Comparison of ENCODE assay signal across 8 mouse cellular contexts in genomic region chr10:111335517-111336352, GRCm38 (mm10). TPM values are rescaled to one million over a fixed set of nuclear protein-coding genes. Genes with fewer than 3 reads are reported as not detected.
DNase-seq lines count a peak whose midpoint lies in the region; ATAC-seq and TF ChIP-seq lines count a peak whose summit lies in the region.

No protein-coding gene starts in this region.

- H3K36me3 ChIP-seq in testis, adult 2 months (ENCODE audit: control insufficient read depth, insufficient read depth, low read length): no peaks in the 10 kb centered on the region
- no peaks in the 10 kb centered on the region for H3K36me3 ChIP-seq in heart, embryonic 15.5 days
- no peaks in the 10 kb centered on the region for H3K36me3 ChIP-seq in limb, embryonic 11.5 days (ENCODE audit: control insufficient read depth, insufficient read depth, low read length)
- no peaks in the 10 kb centered on the region for H3K36me3 ChIP-seq in midbrain, embryonic 14.5 days (ENCODE audit: control insufficient read depth, insufficient read depth, low read length)

- H3K27me3 ChIP-seq in testis, adult 2 months (ENCODE audit: control insufficient read depth, insufficient read depth, low read length): no peaks in the 10 kb centered on the region
- H3K27me3 ChIP-seq in heart, embryonic 15.5 days: no peaks in the 10 kb centered on the region
- H3K27me3 ChIP-seq in limb, embryonic 11.5 days (ENCODE audit: control insufficient read depth, insufficient read depth, low read length): no peaks in the 10 kb centered on the region
- no peaks in the 10 kb centered on the region for H3K27me3 ChIP-seq in midbrain, embryonic 14.5 days (ENCODE audit: control insufficient read depth, insufficient read depth, low read length)

- peaks cover 3% of the 10 kb centered on the region; the same call in 1 of the 2 replicates for H3K4me1 ChIP-seq in testis, adult 2 months (ENCODE audit: control insufficient read depth, insufficient read depth, low read length)
- H3K4me1 ChIP-seq in heart, embryonic 15.5 days (replicated peaks): peaks cover 9% of the 10 kb centered on the region
- H3K4me1 ChIP-seq in limb, embryonic 11.5 days (ENCODE audit: control insufficient read depth, insufficient read depth, low read length): no peaks in the 10 kb centered on the region
- no peaks in the 10 kb centered on the region for H3K4me1 ChIP-seq in midbrain, embryonic 14.5 days (ENCODE audit: control insufficient read depth, insufficient read depth, low read length)

- H3K27ac ChIP-seq in testis, adult 2 months (ENCODE audit: control insufficient read depth, insufficient read depth, low read depth, low read length): no peak overlapping the region
- H3K27ac ChIP-seq in heart, embryonic 15.5 days: no peak overlapping the region
- no peak overlapping the region for H3K27ac ChIP-seq in limb, embryonic 11.5 days (replicated peaks; ENCODE audit: low read depth, low read length)
- H3K27ac ChIP-seq in midbrain, embryonic 14.5 days (replicated peaks; ENCODE audit: low read depth, low read length): no peak overlapping the region

- peak overlapping the region; percentile 14 for H3K4me3 ChIP-seq in testis, adult 2 months (ENCODE audit: control insufficient read depth, low read depth, low read length)
- peak overlapping the region; percentile 34 for H3K4me3 ChIP-seq in heart, embryonic 15.5 days
- H3K4me3 ChIP-seq in limb, embryonic 11.5 days (ENCODE audit: low read depth, low read length): no peak overlapping the region
- H3K4me3 ChIP-seq in midbrain, embryonic 14.5 days (replicated peaks; ENCODE audit: low read depth, low read length): no peak overlapping the region

- no peak for DNase-seq in testis, postnatal 10 days (ENCODE audit: low spot score)
- DNase-seq in limb, embryonic 11.5 days (ENCODE audit: low spot score): peak; percentile 61
- peak; percentile 60 for DNase-seq in midbrain, embryonic 14.5 days
- DNase-seq in T-cell, adult 2 months (ENCODE audit: low spot score): no peak
- DNase-seq in right cerebral cortex, postnatal 14 days: no peak
- DNase-seq in frontal cortex, postnatal 10 days (ENCODE audit: low spot score in 2 of 2): no peak

- no peak for ATAC-seq in heart, embryonic 15.5 days (replicated peaks; ENCODE audit: insufficient number of reproducible peaks, insufficient read depth, low FRiP score, low read depth)
- ATAC-seq in limb, embryonic 11.5 days (ENCODE audit: insufficient number of reproducible peaks, low FRiP score, low TSS enrichment, low read depth): no peak; the same call in 1 of the 2 replicates
- ATAC-seq in midbrain, embryonic 14.5 days (ENCODE audit: low FRiP score, low TSS enrichment): peak; percentile 46; the same call in 1 of the 2 replicates

- no peak for TF ChIP-seq CTCF in testis, adult 2 months (IDR thresholded peaks at IDR 0.05; ENCODE audit: control insufficient read depth, insufficient read depth, insufficient replicate concordance, low read depth, low read length)

- TF ChIP-seq POLR2A in testis, adult 2 months (IDR thresholded peaks at IDR 0.05; ENCODE audit: control insufficient read depth, low read depth, low read length): no peak

- peak overlapping the region; percentile 59 for H3K4me2 ChIP-seq in heart, embryonic 15.5 days
- peak overlapping the region; percentile 48 for H3K4me2 ChIP-seq in limb, embryonic 11.5 days (ENCODE audit: low read depth, severe bottlenecking)
- peak overlapping the region; percentile 28 for H3K4me2 ChIP-seq in midbrain, embryonic 14.5 days (ENCODE audit: low read length)

- whole genome bisulfite sequencing in heart, embryonic 15.5 days: 16% methylated on average over 29 of the region's 29 CpGs
- 16% methylated on average over 29 of the region's 29 CpGs for WGBS in limb, embryonic 11.5 days
- 21% methylated on average over 29 of the region's 29 CpGs for WGBS in midbrain, embryonic 14.5 days

- H3K9me3 ChIP-seq in heart, embryonic 15.5 days (replicated peaks): no peaks in the 10 kb centered on the region
- no peaks in the 10 kb centered on the region for H3K9me3 ChIP-seq in limb, embryonic 11.5 days (ENCODE audit: control insufficient read depth, low read length)
- H3K9me3 ChIP-seq in midbrain, embryonic 14.5 days (ENCODE audit: control insufficient read depth, low read length): no peaks in the 10 kb centered on the region

- 0 out of 2 replicates have a peak overlapping the region, but pooled peaks have one; percentile 25 for H3K9ac ChIP-seq in heart, embryonic 15.5 days
- 0 out of 2 replicates have a peak overlapping the region, but pooled peaks have one; percentile 0 for H3K9ac ChIP-seq in limb, embryonic 11.5 days (ENCODE audit: low read length)
- H3K9ac ChIP-seq in midbrain, embryonic 14.5 days (replicated peaks; ENCODE audit: low read length): no peak overlapping the region

RNA-seq across cellular contexts. Expression of gene Bbs10, which starts 37.3 kb away (rescaled TPM):
- 5.3 and 6.8 TPM in 2 replicates for polyA plus RNA-seq in testis, adult 2 months (2012; rRNA removed)
- 3.4 and 3.6 TPM in 2 replicates for polyA plus RNA-seq in heart, embryonic 15.5 days (2015; fragmentation: Nextera tagmentation; extraction: Ambion mirVana)
- polyA plus RNA-seq in limb, embryonic 11.5 days (2014; fragmentation: Nextera tagmentation; extraction: Ambion mirVana): 8.7 and 10.3 TPM in 2 replicates
- 5.8 and 6.6 TPM in 2 replicates for polyA plus RNA-seq in midbrain, embryonic 14.5 days (2014; fragmentation: Nextera tagmentation; extraction: Ambion mirVana)

Comparison
In these comparisons a context has a peak if more than half of its experiments do, and no peak if none do; other contexts are left out.
1. H3K4me3 ChIP-seq: peak in testis, adult 2 months (single experiment) and heart, embryonic 15.5 days (single experiment); none in limb, embryonic 11.5 days (single experiment) and midbrain, embryonic 14.5 days (single experiment).
2. DNase-seq: peak in limb, embryonic 11.5 days (single experiment) and midbrain, embryonic 14.5 days (single experiment); none in testis, postnatal 10 days (single experiment), T-cell, adult 2 months (single experiment), right cerebral cortex, postnatal 14 days (single experiment) and frontal cortex, postnatal 10 days (0 of 2).
3. Peak in every context shown above with its lines, with median percentiles within 50 percentile points of each other: H3K4me2 ChIP-seq.